Mouse (Mus musculus) heart, embryonic 14.5 days (tissue): Measurements from ENCODE around the gene Nipa1. TPM values are rescaled to one million over a fixed set of nuclear protein-coding genes. Genes with fewer than 3 reads are reported as not detected.

Source experiments
- ATAC-seq: fragments of 200-750 bp; cut with Nextera tagmentation; 2 replicates; pipeline ENCODE4 v1.8.0; 2017; ENCODE audit warnings: low read depth, moderate TSS enrichment; ENCODE audit not compliant: insufficient number of reproducible peaks, insufficient read depth, low FRiP score
- H3K27ac ChIP-seq, 2 experiments: fragments of 200-500 bp in 1 of 2; fragments of 300-500 bp in 1 of 2; sonication (generic) in 1 of 2; replicated peaks in 1 of 2; 2 replicates each; pipeline ENCODE4 v1.5.1; 2012 to 2014; ENCODE audit warnings: low read depth in 2 of 2, low read length in 2 of 2, control low read depth in 1 of 2, mild to moderate bottlenecking in 1 of 2, mixed read lengths in 1 of 2; ENCODE audit not compliant: control insufficient read depth in 1 of 2, insufficient read depth in 1 of 2
- H3K27me3 ChIP-seq: fragments of 300-500 bp; sonication (generic); 2 replicates; pipeline ENCODE4 v1.6.1; 2014; ENCODE audit warnings: mild to moderate bottlenecking, low read length, control low read depth; ENCODE audit not compliant: control insufficient read depth, insufficient read depth
- H3K36me3 ChIP-seq: fragments of 300-500 bp; sonication (generic); 2 replicates; pipeline ENCODE4 v1.6.1; 2014; ENCODE audit warnings: mild to moderate bottlenecking, control low read depth, low read length, mixed read lengths; ENCODE audit not compliant: control insufficient read depth, insufficient read depth
- H3K4me1 ChIP-seq, 2 experiments: fragments of 200-500 bp in 1 of 2; fragments of 300-500 bp in 1 of 2; sonication (generic) in 1 of 2; 2 replicates each; pipeline ENCODE4 v1.6.1; 2012 to 2014; ENCODE audit warnings: low read length in 2 of 2, control low read depth in 1 of 2, mixed read lengths in 1 of 2; ENCODE audit not compliant: control insufficient read depth in 2 of 2, insufficient read depth in 2 of 2
- H3K4me2 ChIP-seq: fragments of 300-500 bp; sonication (generic); 2 replicates; pipeline ENCODE4 v1.6.1; 2014; ENCODE audit warnings: mild to moderate bottlenecking, low read length
- H3K4me3 ChIP-seq, 2 experiments: fragments of 200-500 bp in 1 of 2; fragments of 300-500 bp in 1 of 2; sonication (generic) in 1 of 2; 2 replicates each; pipeline ENCODE4 v1.5.1; 2012 to 2014; ENCODE audit warnings: low read length in 2 of 2, mild to moderate bottlenecking in 2 of 2, control low read depth in 1 of 2, low read depth in 1 of 2, moderate library complexity in 1 of 2; ENCODE audit not compliant: control insufficient read depth in 1 of 2, insufficient read depth in 1 of 2
- H3K9ac ChIP-seq: fragments of 300-500 bp; sonication (generic); 2 replicates; pipeline ENCODE4 v1.6.1; 2014; ENCODE audit warnings: mild to moderate bottlenecking, low read length
- H3K9me3 ChIP-seq: fragments of 300-500 bp; sonication (generic); 2 replicates; pipeline ENCODE4 v1.6.1; 2016; ENCODE audit warnings: low read length, control low read depth; ENCODE audit not compliant: control insufficient read depth
- WGBS: fragments of 180-500 bp; shearing (Covaris S2); extraction: QIAGEN DNeasy Blood & Tissue Kit; methylation state at CpG from one replicate; pipeline ENCODE4 v1.1.7; 2014; 5-methylcytosine and 5-hydroxymethylcytosine counted together
- polyA plus RNA-seq: library from polyadenylated mRNA; unstranded; fragments of >200 nt; fragmentation: Nextera tagmentation; extraction: Ambion mirVana; gene quantifications from 2 replicates; pipeline ENCODE4 v1.2.1, GENCODE M21; 2014

Nipa1 gene
- polyA plus RNA-seq, 1 experiment from 2014 or later: 3.6 TPM

DNA sequence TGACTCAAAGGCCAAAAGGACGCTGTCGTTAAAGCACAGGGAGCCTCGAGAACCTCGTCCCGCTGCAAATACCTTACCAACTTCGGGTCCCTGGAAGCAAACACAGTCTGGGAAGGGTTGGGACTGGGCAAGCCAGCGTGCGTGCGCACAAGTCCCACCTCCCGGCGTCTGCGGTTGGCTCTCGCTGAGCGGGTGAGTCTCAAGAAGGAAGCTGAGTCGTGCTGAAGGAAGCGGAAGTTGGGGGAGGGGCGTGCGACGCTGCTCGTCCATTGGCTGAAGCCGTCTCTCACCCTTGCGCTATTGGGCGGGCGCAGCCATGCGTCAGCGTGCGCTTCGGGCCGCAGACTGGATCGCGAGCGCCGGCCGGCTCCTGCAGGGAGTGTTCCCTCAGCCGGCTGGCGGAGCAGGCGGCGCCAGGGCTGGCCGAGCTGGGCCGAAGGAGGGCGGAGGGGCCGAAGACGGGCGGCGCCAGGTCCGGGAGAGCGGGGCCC, 30.1 kb upstream of the Nipa1 start, which contains the start of gene Herc2:
Gene Herc2 (plus strand): TSS at position 366 of the 491 bp plus-strand sequence.
- H3K4me2 ChIP-seq: peak within 1 kb of the TSS; percentile 82
- H3K36me3 ChIP-seq: peaks cover 3% of the 10 kb centered on the region; the same call in 1 of the 2 replicates
- H3K27me3 ChIP-seq: no peaks in the 10 kb centered on the region
- ATAC-seq: peak; percentile 99
- under 1% methylated on average over 47 of the region's 47 CpGs for WGBS
- peak within 1 kb of the TSS; percentile 85 for H3K9ac ChIP-seq
- peaks cover 0 to 14% of the 10 kb centered on the region in 2 experiments; a peak in 2 of 4 replicates for H3K4me1 ChIP-seq
- H3K9me3 ChIP-seq: no peaks in the 10 kb centered on the region
- H3K4me3 ChIP-seq: peak within 1 kb of the TSS; percentile 76 to 95
- peak within 1 kb of the TSS; percentile 86 to 88 for H3K27ac ChIP-seq

DNA sequence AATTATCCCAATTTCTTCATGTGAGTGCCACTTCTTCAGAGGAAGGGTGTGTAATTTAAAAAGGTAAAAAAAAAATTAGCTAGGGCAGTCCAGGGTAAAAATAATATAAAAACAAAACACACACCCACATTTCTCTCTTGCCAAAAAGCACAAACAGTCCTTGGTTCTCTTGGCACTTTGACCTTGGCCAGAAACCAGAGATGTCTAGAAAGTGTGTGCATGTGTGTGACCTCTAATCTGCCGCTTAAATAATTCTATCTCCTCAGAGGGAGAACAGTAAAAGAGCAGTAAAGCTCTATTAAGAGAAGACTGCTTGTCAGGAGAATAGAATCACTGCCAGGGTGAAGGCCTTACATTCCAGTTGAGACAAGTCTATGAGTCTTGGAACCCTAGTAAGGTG, 27.4 kb upstream of the Nipa1 start:
- Histone ChIP-seq H3K27ac (no peak overlapping the region), H3K4me1 (peaks cover 0 to 11% of the 10 kb centered on the region in 2 experiments; a peak in 2 of 4 replicates), H3K27me3 (no peaks in the 10 kb centered on the region), H3K9me3 (no peaks in the 10 kb centered on the region), H3K9ac (no peak overlapping the region), H3K36me3 (no peaks in the 10 kb centered on the region), H3K4me2 (no peak overlapping the region), H3K4me3 (no peak overlapping the region)
- WGBS: 68% methylated on average over 1 of the region's 1 CpGs
- ATAC-seq: no peak

GRCm38 (mm10) chr7:56044267-56044629, 24.5 kb upstream of the Nipa1 start:
- H3K27me3 ChIP-seq: no peaks in the 10 kb centered on the region
- H3K4me1 ChIP-seq: peaks cover 0 to 1% of the 10 kb centered on the region in 2 experiments; a peak in 1 of 4 replicates
- WGBS: 77% methylated on average over 3 of the region's 3 CpGs
- H3K9ac ChIP-seq: no peak overlapping the region
- no peak overlapping the region for H3K4me2 ChIP-seq
- H3K27ac ChIP-seq: no peak overlapping the region
- no peaks in the 10 kb centered on the region for H3K9me3 ChIP-seq
- no peak for ATAC-seq
- no peaks in the 10 kb centered on the region for H3K36me3 ChIP-seq
- no peak overlapping the region for H3K4me3 ChIP-seq

DNA sequence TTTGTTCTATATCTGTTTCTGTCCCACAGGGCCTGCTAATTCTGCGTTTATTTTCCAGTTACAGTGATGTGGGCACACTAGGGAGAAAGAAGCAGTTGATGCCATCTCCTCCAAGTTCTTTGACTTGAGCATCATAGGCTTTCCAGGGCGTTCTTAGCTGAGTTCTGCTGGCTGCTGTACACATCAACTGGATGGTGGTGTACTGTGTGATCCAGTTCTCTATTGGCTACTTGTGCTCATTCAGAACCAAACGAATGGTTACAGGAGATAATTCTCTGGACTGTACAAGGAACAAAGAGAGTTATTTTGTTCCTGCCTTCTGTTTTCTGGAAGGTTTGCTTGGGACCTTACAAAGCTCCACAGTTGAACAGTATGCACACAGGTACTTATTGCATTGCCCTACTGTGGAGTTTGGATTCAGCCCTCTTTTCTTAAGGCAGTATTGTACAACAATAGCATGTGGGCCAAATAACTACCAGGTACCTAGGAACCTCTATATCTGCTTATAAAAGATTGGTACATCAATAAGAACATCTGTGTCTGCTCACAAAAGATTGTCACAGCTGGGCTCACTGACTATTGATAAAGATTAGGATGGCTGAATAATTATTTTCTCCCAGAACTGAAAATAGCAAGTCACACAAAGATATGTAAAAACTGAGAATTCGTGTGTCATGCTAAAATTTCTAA, 24.0 kb upstream of the Nipa1 start:
- 55% methylated on average over 4 of the region's 4 CpGs for WGBS
- no peak overlapping the region for H3K9ac ChIP-seq
- H3K36me3 ChIP-seq: no peaks in the 10 kb centered on the region
- no peak for ATAC-seq
- no peaks in the 10 kb centered on the region for H3K9me3 ChIP-seq
- no peak overlapping the region for H3K4me3 ChIP-seq
- H3K27me3 ChIP-seq: no peaks in the 10 kb centered on the region
- H3K27ac ChIP-seq: no peak overlapping the region
- no peaks in the 10 kb centered on the region for H3K4me1 ChIP-seq
- no peak overlapping the region for H3K4me2 ChIP-seq

GRCm38 (mm10) chr7:56042353-56042752, 22.6 kb upstream of the Nipa1 start:
- H3K9me3 ChIP-seq: no peaks in the 10 kb centered on the region
- no peaks in the 10 kb centered on the region for H3K36me3 ChIP-seq
- no peaks in the 10 kb centered on the region for H3K27me3 ChIP-seq
- no peak for ATAC-seq
- no peak overlapping the region for H3K4me2 ChIP-seq
- no peak overlapping the region for H3K9ac ChIP-seq
- WGBS: 13% methylated on average over 5 of the region's 5 CpGs
- H3K27ac ChIP-seq: no peak overlapping the region
- H3K4me3 ChIP-seq: no peak overlapping the region
- no peaks in the 10 kb centered on the region for H3K4me1 ChIP-seq

GRCm38 (mm10) chr7:56023586-56023985, 3.8 kb upstream of the Nipa1 start:
- no peaks in the 10 kb centered on the region for H3K36me3 ChIP-seq
- H3K27ac ChIP-seq: no peak overlapping the region
- no peaks in the 10 kb centered on the region for H3K27me3 ChIP-seq
- ATAC-seq: no peak
- peaks cover 2 to 6% of the 10 kb centered on the region in 2 experiments; a peak in 1 of 4 replicates for H3K4me1 ChIP-seq
- no peak overlapping the region for H3K9ac ChIP-seq
- H3K4me2 ChIP-seq: no peak overlapping the region
- 79% methylated on average over 3 of the region's 3 CpGs for WGBS
- no peaks in the 10 kb centered on the region for H3K9me3 ChIP-seq
- H3K4me3 ChIP-seq: no peak overlapping the region

- Histone ChIP-seq H3K36me3 (no peaks in the 10 kb centered on the region), H3K27me3 (no peaks in the 10 kb centered on the region), H3K27ac (peak overlapping the region in 1 of 2 experiments; percentile 17; a peak in 2 of 4 replicates), H3K4me2 (peak overlapping the region; percentile 91), H3K9ac (peak overlapping the region; percentile 81), H3K4me3 (peak overlapping the region; percentile 80 to 86), H3K4me1 (peaks cover 2 to 6% of the 10 kb centered on the region in 2 experiments; a peak in 1 of 4 replicates), H3K9me3 (no peaks in the 10 kb centered on the region)
- ATAC-seq: peak; percentile 86
- WGBS: under 1% methylated on average over 66 of the region's 71 CpGs
Measured at GRCm38 (mm10) chr7:56018972-56019929, 503 bp downstream of the Nipa1 start.
